Mouse (Mus musculus) retina, adult 2 months (tissue): ENCODE measurements at regions not wholly inside any gene's neighbourhood (a gene's known extent, or its start where the extent isn't known, plus 50 kb on each side); places are given as distances from the start of the nearest gene placed in this dataset.

Experiments
- DNase-seq: peaks from one replicate; pipeline ENCODE4 v3.0.0-alpha.2; 2012; ENCODE audit warnings: low read depth, low spot score

GRCm38 (mm10) chr13:71350787-71351186, 509.2 kb upstream of the Adamts16 start:
- no peak for DNase-seq

- no peak for DNase-seq
These were observed 501.3 kb upstream of the Adamts16 start for GRCm38 (mm10) chr13:71342921-71343320.

GRCm38 (mm10) chr13:71338700-71339099, 497.1 kb upstream of the Adamts16 start:
- DNase-seq: no peak

- no peak for DNase-seq
These were observed 493.3 kb upstream of the Adamts16 start for GRCm38 (mm10) chr13:71334925-71335324.

- no peak for DNase-seq
These were observed 491.5 kb upstream of the Adamts16 start for GRCm38 (mm10) chr13:71333146-71333545.

GRCm38 (mm10) chr13:71330321-71330720, 488.7 kb upstream of the Adamts16 start:
- DNase-seq: no peak

GRCm38 (mm10) chr13:71327802-71328753, 486.5 kb upstream of the Adamts16 start:
- DNase-seq: no peak

- no peak for DNase-seq
These were observed 478.9 kb upstream of the Adamts16 start for GRCm38 (mm10) chr13:71320489-71320888.

GRCm38 (mm10) chr13:71303956-71304355, 462.3 kb upstream of the Adamts16 start:
- no peak for DNase-seq

GRCm38 (mm10) chr13:71275991-71276390, 434.4 kb upstream of the Adamts16 start:
- DNase-seq: no peak

- DNase-seq: no peak
These were observed 432.5 kb upstream of the Adamts16 start for GRCm38 (mm10) chr13:71274139-71274538.

GRCm38 (mm10) chr13:71273485-71273884, 431.9 kb upstream of the Adamts16 start:
- DNase-seq: no peak

GRCm38 (mm10) chr13:71273067-71273466, 431.5 kb upstream of the Adamts16 start:
- no peak for DNase-seq

GRCm38 (mm10) chr13:71272431-71272830, 430.8 kb upstream of the Adamts16 start:
- no peak for DNase-seq

- no peak for DNase-seq
These were observed 430.3 kb upstream of the Adamts16 start for GRCm38 (mm10) chr13:71271727-71272418.

- DNase-seq: no peak
These were observed 428.8 kb upstream of the Adamts16 start for GRCm38 (mm10) chr13:71270370-71270769.

GRCm38 (mm10) chr13:71269496-71269895, 427.9 kb upstream of the Adamts16 start:
- no peak for DNase-seq

- no peak for DNase-seq
These were observed 421.8 kb upstream of the Adamts16 start for GRCm38 (mm10) chr13:71263315-71263878.

- DNase-seq: no peak
These were observed 421.1 kb upstream of the Adamts16 start for GRCm38 (mm10) chr13:71262575-71263295.

GRCm38 (mm10) chr13:71254016-71254415, 412.4 kb upstream of the Adamts16 start:
- no peak for DNase-seq

GRCm38 (mm10) chr13:71248261-71249031, 406.8 kb upstream of the Adamts16 start:
- DNase-seq: no peak
